Mouse (Mus musculus): Measurements from ENCODE around the gene Ugt2a2. TPM values are rescaled to one million over a fixed set of nuclear protein-coding genes. Genes with fewer than 3 reads are reported as not detected.
"Not testable (repeated sequence)": the region's sequence is repeated elsewhere in the genome, so short reads cannot be mapped to it uniquely, and the experiment has no call there.

Gene Ugt2a2
- polyA plus RNA-seq, 1 experiment from 2014 or later, result 0.30 TPM

GRCm38 (mm10) chr5:87456216-87456850 is 25.7 kb downstream of the Ugt2a2 start:
- Histone ChIP-seq H3K36me3 (ENCODE audit: control insufficient read depth, insufficient read depth) (no peaks in the 10 kb centered on the region), H3K4me1 (replicated peaks; ENCODE audit: control insufficient read depth, insufficient read depth, low read length) (no peaks in the 10 kb centered on the region), H3K9ac (replicated peaks; ENCODE audit: low read depth, low read length) (no peak overlapping the region), H3K4me2 (ENCODE audit: low read length) (no peak overlapping the region), H3K27ac (ENCODE audit: low read length) (no peak overlapping the region), H3K9me3 (ENCODE audit: control insufficient read depth, low read length) (no peaks in the 10 kb centered on the region), H3K4me3 (replicated peaks; ENCODE audit: low read length) (no peak overlapping the region), H3K27me3 (replicated peaks; ENCODE audit: control insufficient read depth, insufficient read depth, low read length) (no peaks in the 10 kb centered on the region)
- ATAC-seq, result no peak
- 94% methylated on average over 3 of the region's 3 CpGs for WGBS

GRCm38 (mm10) chr5:87455519-87455918 is 26.5 kb downstream of the Ugt2a2 start:
- H3K4me2 ChIP-seq (ENCODE audit: low read length), result no peak overlapping the region
- ATAC-seq, result no peak
- no peak overlapping the region for H3K4me3 ChIP-seq (replicated peaks; ENCODE audit: low read length)
- no peaks in the 10 kb centered on the region for H3K9me3 ChIP-seq (ENCODE audit: control insufficient read depth, low read length)
- no peak overlapping the region for H3K9ac ChIP-seq (replicated peaks; ENCODE audit: low read depth, low read length)
- H3K27me3 ChIP-seq (replicated peaks; ENCODE audit: control insufficient read depth, insufficient read depth, low read length), result no peaks in the 10 kb centered on the region
- H3K36me3 ChIP-seq (ENCODE audit: control insufficient read depth, insufficient read depth), result no peaks in the 10 kb centered on the region
- no peak overlapping the region for H3K27ac ChIP-seq (ENCODE audit: low read length)
- no peaks in the 10 kb centered on the region for H3K4me1 ChIP-seq (replicated peaks; ENCODE audit: control insufficient read depth, insufficient read depth, low read length)

- not testable (repeated sequence) for H3K4me3 ChIP-seq (replicated peaks; ENCODE audit: low read length); ATAC-seq; H3K9ac ChIP-seq (replicated peaks; ENCODE audit: low read depth, low read length); H3K9me3 ChIP-seq (ENCODE audit: control insufficient read depth, low read length); H3K4me2 ChIP-seq (ENCODE audit: low read length); H3K27ac ChIP-seq (ENCODE audit: low read length); H3K36me3 ChIP-seq (ENCODE audit: control insufficient read depth, insufficient read depth); H3K27me3 ChIP-seq (replicated peaks; ENCODE audit: control insufficient read depth, insufficient read depth, low read length); H3K4me1 ChIP-seq (replicated peaks; ENCODE audit: control insufficient read depth, insufficient read depth, low read length)
- WGBS, result 83% methylated on average over 4 of the region's 5 CpGs
Observed at GRCm38 (mm10) chr5:87452514-87452913, 29.5 kb downstream of the Ugt2a2 start.

GRCm38 (mm10) chr5:87436264-87436663 is 45.8 kb downstream of the Ugt2a2 start:
- Histone ChIP-seq H3K9me3 (ENCODE audit: control insufficient read depth, low read length) (no peaks in the 10 kb centered on the region), H3K27me3 (replicated peaks; ENCODE audit: control insufficient read depth, insufficient read depth, low read length) (no peaks in the 10 kb centered on the region), H3K4me2 (ENCODE audit: low read length) (no peak overlapping the region), H3K27ac (ENCODE audit: low read length) (no peak overlapping the region), H3K9ac (replicated peaks; ENCODE audit: low read depth, low read length) (no peak overlapping the region), H3K36me3 (ENCODE audit: control insufficient read depth, insufficient read depth) (no peaks in the 10 kb centered on the region), H3K4me3 (replicated peaks; ENCODE audit: low read length) (no peak overlapping the region), H3K4me1 (replicated peaks; ENCODE audit: control insufficient read depth, insufficient read depth, low read length) (no peaks in the 10 kb centered on the region)
- no peak for ATAC-seq
- WGBS, result 43% methylated on average over 3 of the region's 3 CpGs

- Histone ChIP-seq H3K9me3 (ENCODE audit: control insufficient read depth, low read length) (no peaks in the 10 kb centered on the region), H3K27ac (ENCODE audit: low read length) (no peak overlapping the region), H3K27me3 (replicated peaks; ENCODE audit: control insufficient read depth, insufficient read depth, low read length) (no peaks in the 10 kb centered on the region), H3K4me2 (ENCODE audit: low read length) (no peak overlapping the region), H3K4me3 (replicated peaks; ENCODE audit: low read length) (no peak overlapping the region), H3K9ac (replicated peaks; ENCODE audit: low read depth, low read length) (no peak overlapping the region), H3K4me1 (replicated peaks; ENCODE audit: control insufficient read depth, insufficient read depth, low read length) (no peaks in the 10 kb centered on the region), H3K36me3 (ENCODE audit: control insufficient read depth, insufficient read depth) (no peaks in the 10 kb centered on the region)
- WGBS, result 84% methylated on average over 3 of the region's 3 CpGs
- ATAC-seq, result no peak
Observed at GRCm38 (mm10) chr5:87425676-87426075, 56.4 kb downstream of the Ugt2a2 start.

- WGBS, result 96% methylated on average over 1 of the region's 2 CpGs
- H3K27ac ChIP-seq (ENCODE audit: low read length); H3K4me3 ChIP-seq (replicated peaks; ENCODE audit: low read length); H3K36me3 ChIP-seq (ENCODE audit: control insufficient read depth, insufficient read depth); H3K27me3 ChIP-seq (replicated peaks; ENCODE audit: control insufficient read depth, insufficient read depth, low read length); H3K4me1 ChIP-seq (replicated peaks; ENCODE audit: control insufficient read depth, insufficient read depth, low read length); H3K9ac ChIP-seq (replicated peaks; ENCODE audit: low read depth, low read length); H3K4me2 ChIP-seq (ENCODE audit: low read length); ATAC-seq; H3K9me3 ChIP-seq (ENCODE audit: control insufficient read depth, low read length): not testable (repeated sequence)
Observed at GRCm38 (mm10) chr5:87424041-87424440, 58.0 kb downstream of the Ugt2a2 start, which contains the start of gene Ugt2b38. Ugt2b38 (minus strand) TSS chr5:87424203.

Other genes with a start within 250 kb of the Ugt2a2 start
- not detected in 2 replicates for gene Ugt2b37, start 227.5 kb downstream of the Ugt2a2 start, polyA plus RNA-seq (2015; fragmentation: Nextera tagmentation; extraction: Ambion mirVana)
- gene Ugt2a3, start 145.1 kb downstream of the Ugt2a2 start, polyA plus RNA-seq (2015; fragmentation: Nextera tagmentation; extraction: Ambion mirVana), result not detected in 2 replicates
- gene Ugt2b38, start 58.1 kb downstream of the Ugt2a2 start, polyA plus RNA-seq (2015; fragmentation: Nextera tagmentation; extraction: Ambion mirVana), result not detected in 2 replicates
- gene Gm43638, start 4.5 kb upstream of the Ugt2a2 start, polyA plus RNA-seq (2015; fragmentation: Nextera tagmentation; extraction: Ambion mirVana), result not detected in 2 replicates
- gene Ugt2a1, start 8.6 kb upstream of the Ugt2a2 start, polyA plus RNA-seq (2015; fragmentation: Nextera tagmentation; extraction: Ambion mirVana), result 0.80 TPM in 1 of 2 replicates, not detected in the other
- not detected in 2 replicates for gene Sult1b1, start 55.9 kb upstream of the Ugt2a2 start, polyA plus RNA-seq (2015; fragmentation: Nextera tagmentation; extraction: Ambion mirVana)
- 0.50 TPM in 1 of 2 replicates, not detected in the other for gene Sult1d1, start 86.8 kb upstream of the Ugt2a2 start, polyA plus RNA-seq (2015; fragmentation: Nextera tagmentation; extraction: Ambion mirVana)
- not detected in 2 replicates for gene Sult1e1, start 109.3 kb upstream of the Ugt2a2 start, polyA plus RNA-seq (2015; fragmentation: Nextera tagmentation; extraction: Ambion mirVana)
- not detected in 2 replicates for gene Csn1s1, start 183.9 kb upstream of the Ugt2a2 start, polyA plus RNA-seq (2015; fragmentation: Nextera tagmentation; extraction: Ambion mirVana)
- not detected in 2 replicates for gene Csn2, start 217.4 kb upstream of the Ugt2a2 start, polyA plus RNA-seq (2015; fragmentation: Nextera tagmentation; extraction: Ambion mirVana)

Measured in forebrain, embryonic 16.5 days (tissue).